Mouse (Mus musculus): Measurements from ENCODE around the gene Rpap2.

The Rpap2 gene

GRCm38 (mm10) chr5:107597301-107598077, at the start of gene Rpap2, which contains the start of gene Glmn:
Rpap2 (plus strand) TSS chr5:107597373.
Glmn (minus strand) TSS chr5:107597888.
- DNase-seq = peak; percentile 93

GRCm38 (mm10) chr5:107547955-107548354, 49.2 kb upstream of the Rpap2 start:
- no peak for DNase-seq

DNA sequence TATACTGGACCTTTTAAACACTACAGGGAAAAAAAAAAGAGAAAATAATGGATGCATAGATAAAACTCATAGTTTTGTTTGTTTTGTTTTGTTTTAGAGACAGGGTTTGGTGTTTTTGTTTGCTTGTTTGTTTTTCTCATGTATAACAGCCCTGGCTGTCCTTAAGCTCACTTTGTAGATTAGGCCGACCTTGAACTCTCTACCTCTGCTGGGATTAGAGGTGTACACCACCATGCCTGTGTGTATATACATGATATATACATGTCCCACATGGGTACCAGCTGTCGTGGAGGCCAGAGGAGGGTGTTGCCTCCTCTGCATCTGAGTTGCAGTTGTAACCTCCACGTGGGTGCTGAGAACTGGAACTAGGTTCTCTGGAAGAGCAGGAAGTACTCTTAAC, 48.7 kb upstream of the Rpap2 start:
- no peak for DNase-seq

DNA sequence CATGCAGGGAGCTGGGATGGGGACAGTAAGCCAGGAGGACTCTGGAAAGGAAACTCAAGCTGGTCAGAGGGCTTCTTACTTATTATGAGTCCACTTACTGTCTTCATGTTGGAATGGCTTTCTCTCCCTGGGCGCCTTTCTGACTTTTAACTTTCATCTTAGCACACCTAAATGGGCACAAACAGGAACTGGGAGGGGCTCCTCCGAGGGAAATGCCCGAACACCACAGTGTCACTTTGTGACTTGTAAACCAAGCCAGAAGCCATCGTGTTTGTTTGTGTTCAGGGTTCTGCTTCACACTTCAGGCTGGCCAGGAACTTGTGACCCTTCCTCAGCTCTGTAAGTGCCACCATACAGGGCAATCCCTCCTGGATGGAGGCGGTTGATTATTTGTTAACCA, 42.8 kb upstream of the Rpap2 start:
- DNase-seq = no peak

DNA sequence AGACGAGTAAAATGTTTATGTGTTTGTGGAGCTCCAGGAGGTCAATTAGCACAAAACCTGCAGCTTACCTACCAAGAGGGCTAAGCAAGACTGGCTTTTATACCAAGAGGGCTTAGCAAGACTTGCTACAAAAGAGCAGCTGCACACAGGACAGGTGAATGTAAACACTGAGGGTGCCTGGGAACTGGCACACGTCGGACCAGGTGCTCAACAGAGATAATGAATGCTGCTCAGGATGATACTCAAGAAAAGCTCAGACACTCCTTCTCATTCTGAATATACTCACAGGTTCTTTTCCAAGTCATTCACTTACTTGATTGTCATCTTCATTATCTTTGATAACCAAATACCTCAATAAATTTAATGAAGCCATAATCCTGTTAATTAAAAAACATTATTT, 40.2 kb upstream of the Rpap2 start:
- no peak for DNase-seq

GRCm38 (mm10) chr5:107569148-107569547, 28.0 kb upstream of the Rpap2 start:
- DNase-seq = no peak

DNA sequence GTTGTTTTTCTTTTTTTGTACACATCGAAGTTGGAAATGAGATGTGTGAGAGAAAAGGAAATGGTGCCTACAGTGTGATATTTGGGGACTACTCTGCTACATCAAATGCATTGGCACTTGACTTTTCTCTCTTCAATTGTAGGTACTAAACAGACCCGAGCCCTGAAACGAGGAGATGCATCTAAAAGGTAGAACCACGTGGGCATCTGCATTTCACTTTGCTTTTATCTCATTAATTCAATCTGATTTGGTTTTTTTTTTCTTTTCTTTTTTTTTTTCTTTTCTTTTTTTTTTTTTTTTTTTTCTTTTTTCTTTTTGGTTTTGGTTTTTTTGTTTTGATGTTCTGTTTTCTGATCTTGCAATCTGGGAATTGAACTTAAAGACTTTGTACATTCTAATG, 1.2 kb downstream of the Rpap2 start:
- DNase-seq = no peak

DNA sequence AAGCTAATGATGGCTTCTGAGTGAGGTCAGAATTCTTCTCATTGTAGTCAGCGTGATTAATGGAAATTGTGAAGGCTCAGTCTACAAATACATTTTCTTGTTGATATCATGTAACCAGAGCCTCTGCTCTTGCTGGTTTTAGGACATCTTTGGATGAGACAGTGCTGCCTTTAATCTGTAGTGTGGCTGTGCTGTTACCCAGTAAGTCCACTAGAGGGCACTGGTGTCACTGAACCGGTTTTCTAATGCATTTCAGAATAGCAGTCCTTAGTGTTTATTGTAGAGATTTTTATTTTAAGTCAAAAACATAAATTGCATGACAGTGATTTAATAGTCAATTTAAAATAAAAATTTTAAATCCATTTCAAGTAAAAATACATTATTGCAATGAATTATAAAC, 14.1 kb downstream of the Rpap2 start:
- DNase-seq = peak; percentile 73

DNA sequence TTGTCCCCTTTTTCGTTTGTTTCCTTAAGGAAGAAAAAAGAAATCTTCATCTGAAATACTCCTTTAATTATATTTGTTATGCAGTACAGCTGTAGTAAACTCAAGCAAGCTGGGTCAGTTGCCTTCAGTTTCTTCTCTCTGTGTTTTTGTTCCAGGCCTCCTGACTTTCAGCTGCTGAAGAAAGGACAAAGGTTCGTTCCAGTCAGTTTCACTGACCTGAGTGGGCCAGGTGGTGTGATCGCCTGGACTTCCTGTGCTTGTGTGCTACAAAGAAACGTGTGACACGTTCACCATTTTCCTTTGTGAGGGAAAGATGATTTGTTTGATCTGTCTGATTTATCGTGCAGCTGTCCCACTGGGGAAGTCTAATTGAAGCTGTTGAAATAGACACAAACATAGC, 20.8 kb downstream of the Rpap2 start:
- no peak for DNase-seq

GRCm38 (mm10) chr5:107621327-107621726, 24.2 kb downstream of the Rpap2 start:
- DNase-seq = no peak

DNA sequence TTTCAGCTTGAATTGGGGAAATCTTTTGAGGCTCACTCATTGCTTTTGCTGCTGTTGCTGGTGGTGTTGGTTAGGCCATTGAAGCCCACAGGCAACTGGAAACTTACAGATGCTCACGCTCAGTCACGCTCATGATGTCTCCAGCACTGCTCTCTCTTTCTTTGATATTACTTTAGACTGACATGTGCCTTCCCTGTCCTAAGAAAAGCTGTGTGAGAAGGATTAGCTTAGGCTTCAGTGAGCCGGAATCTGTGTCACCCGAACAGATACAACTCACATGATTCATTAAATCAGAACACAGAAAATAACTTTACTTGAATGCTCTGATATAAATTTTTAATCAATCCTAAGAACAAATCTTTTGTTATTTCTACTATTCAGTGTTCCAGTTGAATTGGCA, 36.5 kb downstream of the Rpap2 start:
- DNase-seq = no peak

DNA sequence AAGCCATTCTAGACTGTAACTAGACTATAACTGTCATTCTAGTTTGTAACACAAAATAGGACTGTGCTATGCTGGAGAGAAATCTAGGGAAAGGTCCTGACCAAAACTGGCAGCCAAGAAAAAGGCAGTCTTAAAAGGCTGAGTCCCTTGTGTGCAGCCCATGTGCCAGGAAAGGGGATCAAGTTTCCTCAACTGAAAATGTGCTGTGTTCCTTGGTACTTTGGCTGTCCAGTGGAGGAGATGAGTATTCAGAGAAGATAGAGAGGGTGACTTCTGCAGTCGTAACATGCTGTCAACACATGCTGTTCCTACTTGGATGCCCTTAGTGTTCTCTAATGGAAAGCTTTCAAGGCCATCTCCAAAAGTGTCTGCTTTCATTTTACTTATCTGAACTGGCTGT, 39.9 kb downstream of the Rpap2 start:
- DNase-seq = no peak

- DNase-seq = peak; percentile 54
Measured at GRCm38 (mm10) chr5:107638366-107638765, 41.2 kb downstream of the Rpap2 start.

- no peak for DNase-seq
Measured at GRCm38 (mm10) chr5:107644595-107644994, 47.4 kb downstream of the Rpap2 start.

DNA sequence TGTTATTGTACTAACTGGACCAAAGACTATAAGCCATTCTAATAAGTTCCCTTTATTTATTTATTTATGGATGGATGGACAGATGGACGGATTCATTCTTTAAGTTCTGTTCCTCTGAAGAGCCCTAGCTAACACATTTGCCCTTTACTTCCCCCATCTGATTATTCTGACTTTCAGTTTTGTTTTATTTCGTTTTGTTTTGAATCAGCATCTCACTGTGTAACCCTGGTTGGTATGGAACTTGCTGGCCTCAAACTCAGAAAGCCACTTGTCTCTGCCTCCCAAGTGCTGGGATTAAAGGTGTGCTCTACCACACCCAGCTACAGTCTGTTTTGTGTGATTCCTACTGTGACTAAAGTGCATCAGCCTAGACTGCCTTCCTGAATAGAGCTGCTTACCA, 48.8 kb downstream of the Rpap2 start:
- no peak for DNase-seq

DNA sequence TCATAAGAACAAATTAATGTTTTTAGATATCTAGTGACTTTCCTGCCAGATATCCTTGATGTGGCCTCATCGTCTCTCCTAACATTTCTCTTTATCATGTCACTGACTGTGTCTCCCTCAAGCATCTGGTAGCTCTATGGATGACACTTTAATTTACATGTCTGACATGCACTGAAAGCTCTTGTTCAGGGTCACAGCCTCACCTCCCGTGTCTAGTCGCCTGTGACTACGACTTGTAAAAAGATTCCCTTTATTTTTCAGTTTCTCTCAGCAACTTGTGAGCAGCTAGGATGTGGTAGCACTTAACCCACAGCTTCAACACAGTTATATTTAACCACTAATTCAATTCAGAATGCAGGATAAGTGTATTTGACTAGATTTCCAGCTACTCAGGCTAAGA, 50.4 kb downstream of the Rpap2 start:
- no peak for DNase-seq

GRCm38 (mm10) chr5:107648552-107649125, 51.5 kb downstream of the Rpap2 start:
- DNase-seq = peak; percentile 38

DNA sequence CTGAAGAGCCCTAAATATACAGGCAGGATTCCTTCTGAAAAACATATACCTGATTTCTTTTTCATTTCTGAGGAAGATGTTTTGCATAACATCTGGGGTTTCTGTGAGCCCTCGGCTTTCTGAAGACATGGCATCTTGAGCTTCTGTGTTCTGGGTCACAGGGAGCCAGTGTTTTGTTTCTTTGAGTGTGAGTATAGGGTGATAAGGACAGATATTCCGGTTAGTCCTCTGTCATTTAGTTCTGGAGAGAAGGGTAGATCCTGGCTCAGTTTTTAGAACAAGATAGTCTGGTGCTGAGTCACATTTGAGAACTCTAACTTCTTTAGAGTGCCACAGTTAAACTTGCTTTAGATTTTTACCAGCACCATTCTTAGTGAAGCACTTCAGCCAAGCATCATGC, 52.5 kb downstream of the Rpap2 start:
- DNase-seq = no peak

- DNase-seq = no peak
Measured at GRCm38 (mm10) chr5:107650427-107650826, 53.3 kb downstream of the Rpap2 start.

DNA sequence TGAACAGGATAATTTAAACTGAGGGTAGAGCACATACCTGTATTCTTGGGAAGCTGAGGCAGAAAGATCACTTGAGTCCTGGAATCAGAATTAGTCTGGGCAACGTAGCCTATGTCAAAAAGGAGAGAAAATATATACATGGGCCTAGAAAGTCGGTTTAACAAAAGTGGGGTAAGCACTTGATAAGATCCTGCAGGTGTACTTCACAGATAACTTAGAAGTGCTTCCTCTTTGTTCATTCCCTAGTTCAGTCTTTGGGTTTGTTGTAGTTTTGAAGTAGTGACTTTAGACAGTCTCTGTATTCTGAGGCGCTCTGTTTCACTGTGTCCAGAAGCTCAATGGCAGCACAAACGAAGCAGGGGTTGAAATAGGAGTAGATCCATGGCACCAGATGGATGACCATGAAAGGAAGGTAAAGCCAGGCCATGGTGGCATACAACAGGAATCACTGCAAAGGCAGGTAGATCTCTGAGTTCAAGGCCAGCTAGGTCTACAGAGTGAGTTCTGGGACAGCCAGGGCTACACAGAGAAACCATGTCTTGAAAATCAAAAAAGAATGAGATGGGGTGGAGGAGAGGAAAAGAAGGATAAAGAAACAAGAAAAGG, 55.0 kb downstream of the Rpap2 start:
- DNase-seq = no peak

DNA sequence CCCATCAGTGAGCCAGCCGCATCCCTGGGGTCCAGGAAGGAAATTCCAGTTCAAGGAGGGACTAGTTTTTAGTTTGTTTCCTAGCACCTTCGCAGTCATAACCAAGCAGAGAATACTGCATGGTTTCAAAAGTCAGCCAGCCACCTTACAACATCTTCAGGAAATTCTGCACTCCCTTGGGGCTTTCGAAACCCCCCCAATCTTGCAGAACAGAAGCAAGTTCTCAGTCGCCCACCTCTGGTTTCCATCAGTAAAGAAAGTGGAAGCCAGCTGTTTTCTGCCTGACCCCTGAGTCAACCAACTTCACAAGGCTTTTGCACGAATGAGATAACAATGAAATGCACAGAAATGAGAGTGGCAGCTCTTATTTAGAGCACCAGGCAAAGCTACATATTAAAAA, 81.2 kb downstream of the Rpap2 start:
- DNase-seq = no peak

- DNase-seq = peak; percentile 4
Measured at GRCm38 (mm10) chr5:107681300-107681699, 84.1 kb downstream of the Rpap2 start.

DNA sequence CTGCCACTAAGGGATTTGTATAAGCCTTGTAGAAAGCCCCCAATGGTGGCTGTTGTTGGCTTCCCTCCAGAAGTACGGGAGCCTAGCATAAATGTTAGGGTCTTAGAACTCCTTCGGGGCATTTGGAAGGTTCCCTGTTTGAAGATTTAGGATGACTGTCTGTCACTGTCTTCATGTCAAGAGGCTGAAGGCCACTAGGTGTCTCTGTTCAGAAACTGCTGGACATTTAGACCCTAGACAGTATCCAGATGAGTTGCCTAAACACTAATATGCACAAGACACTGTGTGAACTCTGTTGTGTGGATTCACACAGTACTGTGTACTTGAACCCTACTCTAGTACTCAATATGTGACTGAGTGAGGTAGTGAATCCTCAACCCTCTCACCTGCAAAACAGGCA, 87.2 kb downstream of the Rpap2 start:
- peak; percentile 23 for DNase-seq

- peak; percentile 22 for DNase-seq
Measured at GRCm38 (mm10) chr5:107687161-107687560, 90.0 kb downstream of the Rpap2 start.

All from thymus, postnatal 4 days (tissue).